Mouse (Mus musculus) myocyte (in vitro differentiated cells): ENCODE data around the gene Stradb. TPM values are rescaled to one million over a fixed set of nuclear protein-coding genes. Genes with fewer than 3 reads are reported as not detected.
A peak's percentile ranks its signal among the peaks of the same experiment; 100 is the strongest.

Experiments
- H3K27me3 ChIP-seq: one replicate; pipeline ENCODE4 v1.6.1; 2011; ENCODE audit not compliant: control insufficient read depth, insufficient read depth, insufficient read length
- H3K36me3 ChIP-seq: one replicate; pipeline ENCODE4 v1.6.1; 2011; ENCODE audit not compliant: control insufficient read depth, insufficient read depth
- H3K4me2 ChIP-seq: one replicate; pipeline ENCODE4 v1.6.1; 2011; ENCODE audit warnings: low read depth, control low read depth
- H3K4me3 ChIP-seq: one replicate; pipeline ENCODE4 v1.5.1; 2011; ENCODE audit warnings: mild to moderate bottlenecking, control low read depth, moderate library complexity
- H3K79me2 ChIP-seq: one replicate; pipeline ENCODE4 v1.6.1; 2011; ENCODE audit not compliant: control insufficient read depth, insufficient read depth
- H3ac ChIP-seq: one replicate; pipeline ENCODE4 v1.6.1; 2011; ENCODE audit not compliant: control insufficient read depth, insufficient read length
- CEBPB ChIP-seq: IDR thresholded peaks from 2 replicates; pipeline ENCODE4 v1.6.1; 2011; ENCODE audit warnings: mild to moderate bottlenecking, moderate library complexity; ENCODE audit not compliant: poor library complexity, insufficient read depth, severe bottlenecking
- E2F4 ChIP-seq: IDR thresholded peaks from one replicate; pipeline ENCODE4 v1.6.1; 2011; ENCODE audit warnings: mild to moderate bottlenecking, control low read depth, moderate library complexity; ENCODE audit not compliant: insufficient read depth
- MAX ChIP-seq: IDR thresholded peaks from one replicate; pipeline ENCODE4 v1.6.1; 2011; ENCODE audit warnings: low read depth, mild to moderate bottlenecking, control low read depth
- MYOD1 ChIP-seq, 3 experiments: IDR thresholded peaks; one replicate each; pipeline ENCODE4 v1.6.1; 2011; ENCODE audit warnings: control low read depth in 2 of 3, low read depth in 2 of 3, mild to moderate bottlenecking in 2 of 3, moderate library complexity in 1 of 3; ENCODE audit not compliant: insufficient read length in 2 of 3, control insufficient read depth in 1 of 3
- MYOG ChIP-seq, 3 experiments: IDR thresholded peaks; one replicate each; pipeline ENCODE4 v1.6.1; 2011; ENCODE audit warnings: control low read depth in 2 of 3, low read depth in 2 of 3, mild to moderate bottlenecking in 2 of 3; ENCODE audit not compliant: insufficient read length in 2 of 3, control insufficient read depth in 1 of 3, insufficient read depth in 1 of 3
- POLR2A ChIP-seq: IDR thresholded peaks from one replicate; pipeline ENCODE4 v1.6.1; 2011; ENCODE audit warnings: low read depth, mild to moderate bottlenecking, control low read depth, moderate library complexity; ENCODE audit not compliant: insufficient read length
- POLR2AphosphoS2 ChIP-seq: IDR thresholded peaks from one replicate; pipeline ENCODE4 v1.6.1; 2011; ENCODE audit warnings: low read depth, control low read depth; ENCODE audit not compliant: insufficient read length
- REST ChIP-seq: IDR thresholded peaks from one replicate; pipeline ENCODE4 v1.6.1; 2011; ENCODE audit warnings: mild to moderate bottlenecking, control low read depth, moderate library complexity; ENCODE audit not compliant: insufficient read depth, insufficient read length
- SRF ChIP-seq: IDR thresholded peaks from one replicate; pipeline ENCODE4 v1.6.1; 2011; ENCODE audit warnings: low read depth; ENCODE audit not compliant: control insufficient read depth, insufficient read length
- TCF12 ChIP-seq: IDR thresholded peaks from one replicate; pipeline ENCODE4 v1.6.1; 2011; ENCODE audit warnings: mild to moderate bottlenecking, control low read depth; ENCODE audit not compliant: poor library complexity, insufficient read depth, severe bottlenecking
- TCF3 ChIP-seq: IDR thresholded peaks from one replicate; pipeline ENCODE4 v1.6.1; 2011; ENCODE audit warnings: low read depth, control low read depth; ENCODE audit not compliant: insufficient read length
- USF1 ChIP-seq: IDR thresholded peaks from one replicate; pipeline ENCODE4 v1.6.1; 2011; ENCODE audit warnings: low read depth, mild to moderate bottlenecking, control low read depth, moderate library complexity
- polyA plus RNA-seq: library from polyadenylated mRNA; unstranded; fragments of >200 nt; fragmentation: generic; extraction: Trizol; gene quantifications from one replicate; pipeline ENCODE4 v1.2.1, GENCODE M21; 2012; ENCODE audit warnings: missing spikeins

Stradb gene
- polyA plus RNA-seq, 1 experiment: 17.0 TPM

DNA sequence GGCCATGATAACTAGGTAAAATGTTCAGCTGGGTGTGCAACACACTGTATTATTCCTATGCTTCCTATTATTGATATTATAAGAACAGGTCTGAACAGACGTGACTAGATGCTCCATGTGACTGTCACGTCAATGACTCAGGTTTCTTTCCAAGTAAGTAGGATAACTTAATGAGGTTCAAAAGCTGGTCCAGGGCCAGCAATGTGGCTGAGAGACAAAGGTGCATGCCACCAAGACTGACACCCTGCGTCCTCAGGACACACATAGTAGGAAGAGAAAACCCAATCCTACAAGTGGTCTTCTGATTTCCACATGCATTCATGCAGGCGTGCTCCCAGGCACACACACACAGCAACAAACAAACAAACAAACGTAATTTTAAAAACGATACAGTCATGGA, 2.2 kb upstream of the Stradb start:
- TF ChIP-seq POLR2A (no peak), E2F4 (no peak), MAX (no peak), SRF (no peak), TCF3 (no peak), USF1 (no peak), REST (no peak), TCF12 (no peak), MYOD1 (IDR thresholded peaks at IDR 0.05; ENCODE audit: control insufficient read depth in 1 of 3, insufficient read length in 2 of 3, low read depth in 2 of 3) (no peak)
- H3ac ChIP-seq: no peak overlapping the region
- peaks cover 76% of the 10 kb centered on the region for H3K79me2 ChIP-seq
- H3K4me3 ChIP-seq: no peak overlapping the region
- H3K36me3 ChIP-seq: no peaks in the 10 kb centered on the region
- no peaks in the 10 kb centered on the region for H3K27me3 ChIP-seq
- peak overlapping the region; percentile 75 for H3K4me2 ChIP-seq

DNA sequence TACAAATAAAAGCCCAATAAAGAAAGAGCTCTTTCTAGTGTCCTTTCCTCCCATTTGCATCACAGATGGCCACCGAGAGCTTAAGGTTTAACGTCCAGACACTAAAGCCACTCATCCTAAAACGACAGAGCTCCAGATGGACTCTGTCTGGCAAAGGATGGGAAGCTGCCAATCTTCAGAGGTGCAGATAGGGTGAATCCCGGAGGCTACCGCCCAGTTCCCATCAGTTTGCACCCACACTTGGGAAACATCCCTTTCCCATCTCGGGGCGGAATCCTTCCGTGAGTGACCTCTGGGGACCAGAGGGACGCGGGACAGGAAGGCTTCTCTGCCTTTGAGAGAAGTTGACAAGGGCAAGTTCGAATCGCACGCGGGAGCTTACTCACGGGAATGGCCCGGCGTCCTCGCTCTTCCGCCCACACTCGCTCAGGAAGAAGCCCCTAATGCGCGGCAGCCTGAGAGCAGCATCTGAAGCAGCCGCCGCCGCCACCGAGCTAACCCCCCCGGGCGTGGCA, 414 bp upstream of the Stradb start:
- Histone ChIP-seq H3K4me2 (peak overlapping the region; percentile 75), H3K27me3 (no peaks in the 10 kb centered on the region), H3K4me3 (peak overlapping the region; percentile 87), H3K79me2 (peaks cover 57% of the 10 kb centered on the region), H3K36me3 (peaks cover 3% of the 10 kb centered on the region), H3ac (peak overlapping the region; percentile 79)
- TF ChIP-seq E2F4 (no peak), POLR2AphosphoS2 (peak; percentile 82)

DNA sequence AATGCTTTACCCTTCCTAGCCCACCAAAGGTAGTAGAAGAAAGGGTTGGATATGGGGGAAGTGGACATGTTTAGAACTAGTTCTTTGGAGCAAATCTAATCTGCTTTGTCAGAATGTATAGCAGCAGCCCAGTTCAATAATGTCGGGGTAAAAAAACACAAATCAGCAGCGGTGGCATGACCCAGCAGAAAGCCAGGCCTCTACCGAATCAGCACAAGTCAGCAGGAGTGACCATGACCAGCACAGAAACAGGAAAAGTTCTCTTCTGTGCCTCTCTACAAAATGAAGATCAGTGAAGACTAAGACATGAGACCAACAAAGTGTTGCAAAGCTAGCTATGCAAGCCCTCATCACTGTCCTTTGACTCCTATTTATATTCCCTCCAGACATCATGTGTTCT, 9.0 kb downstream of the Stradb start:
- Histone ChIP-seq H3K4me3 (no peak overlapping the region), H3K4me2 (no peak overlapping the region), H3ac (no peak overlapping the region), H3K36me3 (peaks cover 31% of the 10 kb centered on the region), H3K79me2 (no peaks in the 10 kb centered on the region), H3K27me3 (no peaks in the 10 kb centered on the region)
- TF ChIP-seq SRF (no peak), MYOD1 (IDR thresholded peaks at IDR 0.05; ENCODE audit: control insufficient read depth in 1 of 3, insufficient read length in 2 of 3, low read depth in 2 of 3) (no peak), POLR2AphosphoS2 (no peak), CEBPB (no peak), E2F4 (no peak), REST (no peak), POLR2A (no peak), MAX (no peak), MYOG (IDR thresholded peaks at IDR 0.05; ENCODE audit: control insufficient read depth in 1 of 3, insufficient read depth in 1 of 3, insufficient read length in 2 of 3, low read depth in 2 of 3) (no peak)

DNA sequence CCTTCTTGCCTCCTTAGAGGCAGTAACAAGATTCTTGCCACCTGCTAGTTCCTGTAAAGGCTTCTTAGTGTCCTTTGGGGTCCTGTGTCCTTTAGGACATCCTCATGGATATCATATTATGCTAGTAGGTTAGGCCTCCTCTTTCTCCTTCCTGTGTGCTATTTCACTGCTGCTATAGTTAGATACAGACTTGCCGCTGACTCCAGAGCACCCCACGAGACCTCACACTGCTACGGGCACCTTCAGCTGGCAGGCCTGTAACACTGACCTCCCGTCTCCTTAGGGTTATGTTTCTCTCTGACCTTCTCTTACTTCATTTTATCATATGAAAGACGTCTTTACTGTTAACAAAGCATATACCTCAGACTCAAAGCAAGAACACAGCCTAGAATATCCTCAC, 11.3 kb downstream of the Stradb start:
- H3K79me2 ChIP-seq: no peaks in the 10 kb centered on the region
- H3K4me3 ChIP-seq: no peak overlapping the region
- H3K27me3 ChIP-seq: no peaks in the 10 kb centered on the region
- H3K36me3 ChIP-seq: peaks cover 28% of the 10 kb centered on the region
- no peak overlapping the region for H3ac ChIP-seq
- TF ChIP-seq POLR2A (no peak), POLR2AphosphoS2 (no peak), REST (no peak), E2F4 (no peak), MYOD1 (IDR thresholded peaks at IDR 0.05; ENCODE audit: control insufficient read depth in 1 of 3, insufficient read length in 2 of 3, low read depth in 2 of 3) (no peak), TCF3 (no peak), SRF (no peak)
- no peak overlapping the region for H3K4me2 ChIP-seq

DNA sequence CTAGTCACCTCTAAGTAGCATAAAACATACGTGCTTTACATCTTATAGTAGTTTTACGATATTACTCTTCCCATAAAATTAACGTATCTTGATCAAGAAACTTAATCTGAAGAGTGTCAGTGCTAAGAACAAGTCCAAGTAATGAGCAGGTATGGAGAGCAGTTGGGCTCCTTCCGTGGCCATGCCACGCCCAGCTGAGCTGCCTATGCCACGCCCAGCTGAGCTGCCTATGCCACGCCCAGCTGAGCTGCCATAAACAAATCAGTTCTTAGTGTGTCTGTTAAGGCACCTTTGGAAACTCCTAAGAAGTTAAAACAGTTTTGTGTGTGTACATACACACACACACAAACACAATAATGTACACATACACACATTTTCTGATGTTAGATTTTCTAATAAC, 19.8 kb downstream of the Stradb start:
- H3K27me3 ChIP-seq: no peaks in the 10 kb centered on the region
- H3K79me2 ChIP-seq: no peaks in the 10 kb centered on the region
- no peak overlapping the region for H3K4me2 ChIP-seq
- H3ac ChIP-seq: no peak overlapping the region
- H3K36me3 ChIP-seq: peaks cover 9% of the 10 kb centered on the region
- H3K4me3 ChIP-seq: no peak overlapping the region
- TF ChIP-seq TCF3: no peak
- no peak for TF ChIP-seq POLR2AphosphoS2
- TF ChIP-seq MYOD1 (IDR thresholded peaks at IDR 0.05; ENCODE audit: control insufficient read depth in 1 of 3, insufficient read length in 2 of 3, low read depth in 2 of 3): no peak
- TF ChIP-seq MAX: no peak
- TF ChIP-seq POLR2A: no peak
- TF ChIP-seq E2F4: no peak
- TF ChIP-seq MYOG (IDR thresholded peaks at IDR 0.05; ENCODE audit: control insufficient read depth in 1 of 3, insufficient read depth in 1 of 3, insufficient read length in 2 of 3, low read depth in 2 of 3): no peak
- TF ChIP-seq REST: no peak
- no peak for TF ChIP-seq CEBPB
- TF ChIP-seq TCF12: no peak
- TF ChIP-seq USF1: no peak

DNA sequence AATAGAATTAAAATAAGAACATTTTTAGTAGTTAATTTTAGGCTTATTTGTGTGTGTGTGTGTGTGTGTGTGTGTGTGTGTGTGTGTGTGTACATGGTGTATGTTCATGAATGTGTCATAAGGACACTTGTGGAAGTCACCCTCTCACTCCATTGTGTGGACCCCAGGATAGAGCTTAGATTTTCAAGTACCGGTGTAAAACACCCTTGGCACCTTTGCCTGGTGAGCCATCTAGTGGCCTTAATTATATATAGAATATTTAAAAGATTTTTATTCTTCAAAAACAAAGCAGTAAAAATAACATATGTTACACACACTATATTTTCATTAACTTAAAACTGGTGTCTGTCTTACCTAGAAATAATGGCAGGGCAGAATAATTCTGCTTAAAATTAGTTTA, 20.4 kb downstream of the Stradb start:
- TF ChIP-seq TCF3 (no peak), MYOD1 (IDR thresholded peaks at IDR 0.05; ENCODE audit: control insufficient read depth in 1 of 3, insufficient read length in 2 of 3, low read depth in 2 of 3) (no peak), POLR2AphosphoS2 (no peak), POLR2A (no peak), REST (no peak), SRF (no peak), MYOG (IDR thresholded peaks at IDR 0.05; ENCODE audit: control insufficient read depth in 1 of 3, insufficient read depth in 1 of 3, insufficient read length in 2 of 3, low read depth in 2 of 3) (no peak)
- Histone ChIP-seq H3K36me3 (peaks cover 9% of the 10 kb centered on the region), H3K4me3 (no peak overlapping the region), H3K79me2 (no peaks in the 10 kb centered on the region), H3K27me3 (no peaks in the 10 kb centered on the region), H3ac (no peak overlapping the region), H3K4me2 (no peak overlapping the region)
